Mouse (Mus musculus): ENCODE measurements around the gene Cdc42se1.

DNA sequence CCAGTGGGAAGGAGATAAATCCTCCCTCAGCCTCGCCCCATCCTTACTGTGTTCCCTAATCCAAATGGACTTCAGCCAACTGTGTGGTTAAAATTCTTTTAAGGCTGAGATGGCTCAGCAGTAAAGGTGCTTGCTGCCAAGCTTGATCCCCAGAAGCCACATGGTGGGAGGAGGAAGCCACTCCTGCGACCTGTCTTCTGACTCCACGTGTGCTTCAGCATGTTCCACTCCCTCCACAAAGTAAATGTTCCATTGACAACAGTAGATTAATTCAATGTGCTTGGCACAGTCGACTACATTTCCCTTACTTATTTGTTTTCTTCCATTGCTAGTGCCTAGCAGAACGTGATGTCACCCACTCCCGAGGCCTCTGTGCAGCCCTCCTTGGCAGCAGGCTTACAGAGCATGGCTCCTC, 33.8 kb upstream of the Cdc42se1 start:
- TF ChIP-seq CTCF (IDR thresholded peaks at IDR 0.05; ENCODE audit: low read depth) (no peak), EP300 (IDR thresholded peaks at IDR 0.05; ENCODE audit: low read depth) (no peak)

Data from liver, embryonic 14.5 days (tissue).